ENCODE assay signal across 8 mouse cellular contexts in the genomic region with DNA sequence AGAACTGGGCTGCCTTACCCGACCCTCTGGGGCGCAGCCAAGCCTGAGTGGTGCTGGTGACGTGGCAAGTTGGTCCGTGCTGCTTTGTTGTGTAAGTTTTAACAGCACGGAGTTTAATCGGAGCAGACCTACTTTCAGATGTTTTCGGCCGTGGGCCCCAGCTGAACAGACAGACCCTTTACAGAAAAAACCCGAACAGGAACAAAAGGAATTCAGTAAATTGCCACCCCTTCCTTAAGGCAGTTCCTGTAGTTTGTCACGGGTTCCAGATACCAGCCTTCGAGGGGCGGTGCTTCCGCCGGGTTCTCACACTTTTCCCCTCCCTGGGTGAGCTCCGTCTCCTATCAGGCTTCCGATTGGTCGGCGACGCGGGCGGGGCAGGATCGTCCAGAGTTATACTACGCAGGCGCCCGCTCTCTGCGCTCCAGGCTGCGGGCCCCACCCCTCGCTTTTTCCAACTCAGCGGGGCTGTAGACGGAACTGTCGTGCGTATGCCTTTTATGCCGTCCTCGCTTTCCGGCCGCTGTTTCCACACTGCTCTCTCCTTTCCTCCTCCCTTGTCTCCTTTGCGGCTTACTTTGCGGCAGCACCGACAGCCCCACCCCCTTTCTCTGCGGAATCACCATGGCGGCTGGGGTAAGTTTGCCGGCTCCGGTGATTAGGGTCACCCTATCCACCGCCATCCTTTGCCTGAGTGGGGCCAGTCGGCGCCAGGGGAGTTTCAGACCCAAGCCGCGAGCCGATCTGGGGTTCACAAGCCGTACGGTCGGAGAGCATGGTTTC. TPM values are rescaled to one million over a fixed set of nuclear protein-coding genes. Genes with fewer than 3 reads are reported as not detected.
DNase-seq lines count a peak whose midpoint lies in the region; ATAC-seq and TF ChIP-seq lines count a peak whose summit lies in the region.

A gene (plus strand): TSS at position 452 of the 783 bp plus-strand sequence.

- peaks cover 79% of the 10 kb centered on the region for H3K36me3 ChIP-seq in ES-Bruce4 (ENCODE audit: control insufficient read depth, insufficient read depth, low read length, poor library complexity, severe bottlenecking)
- H3K36me3 ChIP-seq in forebrain, embryonic 13.5 days (ENCODE audit: poor library complexity, severe bottlenecking), result peaks cover 76% of the 10 kb centered on the region
- H3K36me3 ChIP-seq in liver, postnatal 0 days (replicated peaks; ENCODE audit: insufficient read depth, low read length), result peaks cover 65% of the 10 kb centered on the region
- H3K36me3 ChIP-seq in neural tube, embryonic 14.5 days (ENCODE audit: control insufficient read depth, insufficient read depth, low read length), result peaks cover 46% of the 10 kb centered on the region

- peak within 1 kb of the TSS; percentile 75 for H3K27ac ChIP-seq in ES-Bruce4 (ENCODE audit: insufficient read depth, low read length)
- H3K27ac ChIP-seq in forebrain, embryonic 13.5 days, result peak within 1 kb of the TSS; percentile 86
- H3K27ac ChIP-seq in liver, postnatal 0 days (ENCODE audit: low read depth), result peak within 1 kb of the TSS; percentile 96
- peak within 1 kb of the TSS; percentile 83 for H3K27ac ChIP-seq in neural tube, embryonic 14.5 days (ENCODE audit: low read depth, low read length)

- no peak for TF ChIP-seq CTCF in ES-Bruce4 (IDR thresholded peaks at IDR 0.05; ENCODE audit: low read depth, low read length)
- TF ChIP-seq CTCF in liver, postnatal 0 days (IDR thresholded peaks at IDR 0.05; ENCODE audit: low read depth), result no peak

- no peaks in the 10 kb centered on the region for H3K4me1 ChIP-seq in ES-Bruce4 (ENCODE audit: control insufficient read depth, insufficient read depth, low read length)
- peaks cover 25% of the 10 kb centered on the region for H3K4me1 ChIP-seq in forebrain, embryonic 13.5 days
- peaks cover 18% of the 10 kb centered on the region for H3K4me1 ChIP-seq in liver, postnatal 0 days (ENCODE audit: insufficient read depth)
- H3K4me1 ChIP-seq in neural tube, embryonic 14.5 days (ENCODE audit: control insufficient read depth, insufficient read depth, low read length), result peaks cover 5% of the 10 kb centered on the region

- peak; percentile 93 for ATAC-seq in cerebellum, adult (ENCODE audit: insufficient number of reproducible peaks, low FRiP score, low TSS enrichment)
- peak; percentile 99 for ATAC-seq in forebrain, embryonic 13.5 days
- ATAC-seq in liver, postnatal 0 days, result peak; percentile 99
- peak; percentile 98 for ATAC-seq in neural tube, embryonic 14.5 days (ENCODE audit: low read depth)

- intact Hi-C loops in heart, postnatal 10 days (cut with DNase I), result no loop called here

- H3K27me3 ChIP-seq in ES-Bruce4 (ENCODE audit: control insufficient read depth, insufficient read depth, low read length, poor library complexity, severe bottlenecking), result no peaks in the 10 kb centered on the region
- no peaks in the 10 kb centered on the region for H3K27me3 ChIP-seq in forebrain, embryonic 13.5 days
- H3K27me3 ChIP-seq in liver, postnatal 0 days (ENCODE audit: insufficient read depth, low read length), result no peaks in the 10 kb centered on the region
- H3K27me3 ChIP-seq in neural tube, embryonic 14.5 days (ENCODE audit: control insufficient read depth, insufficient read depth, low read length), result no peaks in the 10 kb centered on the region

- TF ChIP-seq EP300 in ES-Bruce4 (IDR thresholded peaks at IDR 0.05; ENCODE audit: insufficient read depth, low read depth, low read length), result no peak
- TF ChIP-seq EP300 in liver, postnatal 0 days (IDR thresholded peaks at IDR 0.05; ENCODE audit: low read depth), result peak; percentile 75

- under 1% methylated on average over 52 of the region's 52 CpGs for WGBS in forebrain, embryonic 13.5 days
- under 1% methylated on average over 52 of the region's 52 CpGs for WGBS in large intestine, adult 2 months
- under 1% methylated on average over 52 of the region's 52 CpGs for WGBS in liver, postnatal 0 days (ENCODE audit: insufficient replicate concordance)
- WGBS in neural tube, embryonic 14.5 days, result under 1% methylated on average over 52 of the region's 52 CpGs

- peak within 1 kb of the TSS; percentile 82 for H3K4me2 ChIP-seq in forebrain, embryonic 13.5 days
- H3K4me2 ChIP-seq in liver, postnatal 0 days (ENCODE audit: low read depth, low read length), result peak within 1 kb of the TSS; percentile 90
- H3K4me2 ChIP-seq in neural tube, embryonic 14.5 days (ENCODE audit: low read depth, low read length), result peak within 1 kb of the TSS; percentile 65

- H3K9me3 ChIP-seq in ES-Bruce4 (replicated peaks; ENCODE audit: control insufficient read depth, insufficient read depth, low read length, poor library complexity, severe bottlenecking), result no peaks in the 10 kb centered on the region
- no peaks in the 10 kb centered on the region for H3K9me3 ChIP-seq in forebrain, embryonic 13.5 days (replicated peaks)
- H3K9me3 ChIP-seq in liver, postnatal 0 days (ENCODE audit: low read length), result no peaks in the 10 kb centered on the region
- no peaks in the 10 kb centered on the region for H3K9me3 ChIP-seq in neural tube, embryonic 14.5 days (ENCODE audit: control insufficient read depth, low read length)

- peak; percentile 18 for TF ChIP-seq POLR2A in ES-Bruce4 (IDR thresholded peaks at IDR 0.05; ENCODE audit: insufficient read depth, low read length)

- H3K9ac ChIP-seq in ES-Bruce4 (ENCODE audit: low read depth, poor library complexity, severe bottlenecking), result peak within 1 kb of the TSS; percentile 98
- H3K9ac ChIP-seq in forebrain, embryonic 13.5 days, result peak within 1 kb of the TSS; percentile 94
- H3K9ac ChIP-seq in liver, postnatal 0 days (replicated peaks), result peak within 1 kb of the TSS; percentile 81
- peak within 1 kb of the TSS; percentile 70 for H3K9ac ChIP-seq in neural tube, embryonic 14.5 days (replicated peaks; ENCODE audit: low read depth, low read length)

- DNase-seq in heart, postnatal 10 days, result peak; percentile 99
- peak; percentile 97 for DNase-seq in large intestine, adult 2 months (ENCODE audit: low read depth, low spot score)
- DNase-seq in liver, postnatal 0 days, result peak; percentile 99
- DNase-seq in testis, postnatal 10 days (ENCODE audit: low spot score), result peak; percentile 96

- H3K4me3 ChIP-seq in ES-Bruce4 (ENCODE audit: low read depth, low read length), result peak within 1 kb of the TSS; percentile 99
- H3K4me3 ChIP-seq in forebrain, embryonic 13.5 days, result peak within 1 kb of the TSS; percentile 73
- H3K4me3 ChIP-seq in liver, postnatal 0 days (ENCODE audit: low read depth, low read length), result peak within 1 kb of the TSS; percentile 62
- peak within 1 kb of the TSS; percentile 64 for H3K4me3 ChIP-seq in neural tube, embryonic 14.5 days (ENCODE audit: low read depth, low read length)

RNA-seq across cellular contexts. Expression of the gene that starts here (rescaled TPM):
- polyA plus RNA-seq in ES-Bruce4 (2011; ENCODE audit: insufficient read depth, insufficient read length, low read depth, missing spikeins), result 1,175 and 1,274 TPM in 2 replicates
- polyA plus RNA-seq in forebrain, embryonic 13.5 days (2015; fragmentation: Nextera tagmentation; extraction: Ambion mirVana), result 369 and 373 TPM in 2 replicates
- 100 to 1,000 TPM; 283 to 289 TPM for total RNA-seq in heart, postnatal 10 days (2021)
- polyA plus RNA-seq in large intestine, adult 2 months (2012; rRNA removed), result 302 and 315 TPM in 2 replicates
- 129 and 134 TPM in 2 replicates for polyA plus RNA-seq in liver, postnatal 0 days (2015; fragmentation: Nextera tagmentation; extraction: Ambion mirVana)
- polyA plus RNA-seq in neural tube, embryonic 14.5 days (2014; fragmentation: Nextera tagmentation; extraction: Ambion mirVana), result 297 and 333 TPM in 2 replicates

Comparison
In these comparisons a context has a peak if more than half of its experiments do, and no peak if none do; other contexts are left out.
1. Peak in every context shown above with its lines: DNase-seq, ATAC-seq, H3K4me3 ChIP-seq and H3K27ac ChIP-seq.